Mouse (Mus musculus): ENCODE results near the gene Thbs2.

Thbs2 gene

DNA sequence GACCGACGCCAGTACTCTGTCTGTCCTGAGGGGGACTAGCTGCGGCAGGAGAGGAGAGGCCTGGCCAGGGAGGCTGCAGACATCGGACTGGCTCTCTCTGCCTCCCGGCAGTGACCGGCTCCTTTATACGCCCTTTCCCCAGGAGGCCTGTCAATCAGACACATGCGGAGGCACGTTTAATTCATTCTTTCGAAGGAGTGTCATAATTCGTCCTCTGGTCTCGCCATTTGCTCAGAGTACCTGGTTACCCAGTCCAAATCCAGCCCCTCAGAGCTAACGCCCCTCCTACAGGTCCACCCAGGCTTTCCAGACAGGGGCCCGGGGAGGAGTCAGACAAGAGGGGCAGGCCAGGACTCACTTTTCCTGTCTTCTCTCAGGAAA is at the start of gene Thbs2:
Gene Thbs2, minus strand, starts transcription at position 242 of the 381 bp plus-strand sequence.
- in situ Hi-C loops (cut with MboI, MseI): no loop called here

DNA sequence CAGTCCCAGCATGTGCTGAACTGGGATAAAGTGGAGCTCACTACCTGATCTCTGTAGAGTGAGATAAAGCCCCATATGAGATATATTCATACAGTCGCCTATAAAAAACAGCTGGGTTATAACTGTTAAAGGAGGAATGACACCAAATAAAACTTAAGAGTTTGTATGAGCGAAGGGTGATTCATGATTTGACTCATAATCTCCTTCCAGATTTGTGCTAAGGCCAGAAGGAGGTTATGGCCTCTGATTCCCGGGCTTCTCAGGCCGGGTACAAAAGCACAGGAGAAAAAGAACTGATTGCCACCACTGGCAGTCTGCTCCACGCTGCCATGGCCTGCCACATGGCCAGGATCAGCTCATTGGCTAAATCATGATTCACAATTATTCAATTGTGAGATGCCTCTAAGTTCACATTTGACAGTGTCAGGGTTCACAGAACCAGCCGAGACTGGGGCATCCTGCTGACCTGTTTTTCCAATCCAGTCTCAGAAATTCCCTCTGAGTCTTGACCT is 41.5 kb upstream of the Thbs2 start:
- in situ Hi-C loops (cut with MboI, MseI): no loop called here

DNA sequence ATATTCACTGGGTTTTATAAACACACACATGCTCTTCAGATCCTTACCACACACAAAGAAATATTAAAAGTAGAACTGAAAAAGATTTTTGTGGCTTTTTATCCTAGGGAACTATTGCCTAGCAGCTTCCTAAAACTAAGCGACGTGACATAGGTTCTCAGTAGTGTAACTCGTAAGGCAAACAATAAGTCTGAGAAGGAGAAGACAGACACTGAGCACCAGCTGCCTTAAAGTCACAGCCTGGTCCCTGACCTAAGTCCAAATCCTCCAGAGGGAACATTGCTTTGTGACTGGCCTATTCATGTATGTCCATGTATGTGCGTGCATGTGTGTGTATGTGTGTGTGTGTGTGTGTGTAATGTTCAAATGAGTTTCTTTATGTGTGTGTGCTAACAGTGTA is 40.3 kb upstream of the Thbs2 start:
- in situ Hi-C loops (cut with MboI, MseI): loop anchor here in 1 of 2 experiments (5.0 kb wide), 1 partner anchor 723 kb away; no protein-coding TSS in a partner anchor

DNA sequence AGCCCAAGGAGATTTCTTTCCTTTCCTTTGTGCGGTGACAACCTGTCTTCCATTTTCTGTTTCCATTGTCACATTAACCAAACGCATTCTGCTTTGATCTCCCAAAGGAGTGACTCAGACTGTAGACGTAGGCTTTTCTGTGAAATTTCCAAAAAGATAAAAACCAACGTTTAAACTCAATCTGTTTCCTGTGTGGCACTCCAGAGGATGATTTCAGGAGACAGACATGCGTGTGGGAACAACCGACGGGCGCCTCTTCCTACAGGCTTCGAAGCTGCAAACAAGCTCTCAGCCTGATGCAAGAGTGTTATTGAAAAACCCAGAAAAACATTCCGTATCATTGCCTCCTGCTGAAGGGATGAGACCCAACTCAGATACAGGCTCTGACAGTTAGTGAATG is 39.9 kb upstream of the Thbs2 start:
- in situ Hi-C loops (cut with MboI, MseI): loop anchor here in 1 of 2 experiments (5.0 kb wide), 1 partner anchor 723 kb away; no protein-coding TSS in a partner anchor

DNA sequence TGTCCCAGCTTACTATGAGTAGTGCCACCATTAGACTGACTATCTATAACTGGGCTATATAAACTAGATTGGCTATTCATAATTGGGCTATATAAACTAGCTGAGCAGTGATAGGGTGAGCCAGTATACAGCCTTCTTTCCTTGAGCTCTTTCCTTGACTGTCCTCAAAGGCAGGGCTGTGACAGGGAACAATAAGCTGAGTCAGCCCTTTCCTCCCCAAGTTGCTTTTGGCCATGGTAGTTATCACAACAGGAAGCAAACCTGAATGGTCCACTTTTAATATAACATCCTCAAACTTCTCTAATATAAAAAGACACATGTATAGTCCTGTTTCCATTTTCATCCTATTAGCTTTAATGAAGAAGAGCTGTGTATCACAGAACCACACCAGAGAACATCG is 39.0 kb upstream of the Thbs2 start:
- in situ Hi-C loops (cut with MboI, MseI): loop anchor here in 1 of 2 experiments (5.0 kb wide), 1 partner anchor 724 kb away; no protein-coding TSS in a partner anchor

DNA sequence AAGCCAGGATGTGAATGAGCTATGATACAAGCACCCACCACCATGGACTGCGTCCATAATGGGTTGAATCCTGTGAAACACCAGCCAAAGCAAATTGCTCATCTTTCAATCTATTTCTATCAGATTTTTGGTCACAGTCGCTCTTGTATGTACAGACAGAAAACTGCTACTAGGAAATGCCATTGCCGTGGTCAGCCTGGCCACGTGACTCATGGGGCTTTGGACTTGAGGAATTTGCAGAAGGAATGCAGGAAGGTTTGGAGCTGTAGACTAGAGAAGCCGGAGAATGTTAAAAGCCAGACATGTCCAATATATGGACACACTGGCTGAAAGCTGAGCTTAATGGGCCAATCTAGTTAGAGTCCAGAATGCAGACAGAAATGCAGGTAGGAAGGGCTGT is 36.6 kb upstream of the Thbs2 start:
- in situ Hi-C loops (cut with MboI, MseI): loop anchor here in 1 of 2 experiments (5.0 kb wide), 1 partner anchor 727 kb away; no protein-coding TSS in a partner anchor

DNA sequence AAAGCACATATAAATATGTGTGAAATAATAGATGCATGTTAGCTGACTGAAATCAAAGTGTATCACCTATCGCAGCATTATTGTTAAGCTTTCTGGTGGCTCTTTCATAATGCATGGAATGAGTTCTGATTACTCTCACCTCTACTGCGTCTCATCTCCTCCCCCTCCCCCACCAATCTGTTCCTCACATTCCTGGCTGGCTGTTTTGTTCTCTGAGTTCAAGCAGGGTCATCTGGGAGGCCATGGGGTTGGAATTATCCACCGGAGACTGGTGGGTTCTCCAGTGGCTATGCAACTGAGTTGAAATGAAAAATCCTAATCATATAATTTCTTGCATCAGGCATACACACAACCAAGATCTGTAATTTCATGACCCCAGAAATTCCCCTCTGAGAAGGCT is 33.4 kb upstream of the Thbs2 start:
- in situ Hi-C loops (cut with MboI, MseI): no loop called here

DNA sequence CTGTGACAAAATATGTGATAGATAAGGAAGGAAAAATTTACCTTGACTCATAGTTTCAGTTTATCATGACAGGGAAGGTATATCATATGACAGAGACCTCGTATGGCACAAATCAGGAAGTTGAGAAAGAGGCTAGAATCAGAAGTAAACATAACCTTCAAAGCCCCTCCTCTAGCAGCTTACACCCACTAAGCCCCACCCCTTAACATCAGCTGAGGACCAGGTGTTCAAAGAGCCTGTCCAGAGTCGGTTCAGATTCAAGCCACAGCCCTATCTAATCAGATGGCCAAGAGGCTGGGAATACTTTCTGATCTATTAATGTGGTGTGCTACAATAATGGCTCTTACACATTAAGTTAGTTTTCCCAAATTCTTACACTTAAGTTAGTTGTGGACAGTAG is 30.8 kb upstream of the Thbs2 start:
- in situ Hi-C loops (cut with MboI, MseI): loop anchor here in 1 of 2 experiments (5.0 kb wide), 1 partner anchor 43 kb away; no protein-coding TSS in a partner anchor

DNA sequence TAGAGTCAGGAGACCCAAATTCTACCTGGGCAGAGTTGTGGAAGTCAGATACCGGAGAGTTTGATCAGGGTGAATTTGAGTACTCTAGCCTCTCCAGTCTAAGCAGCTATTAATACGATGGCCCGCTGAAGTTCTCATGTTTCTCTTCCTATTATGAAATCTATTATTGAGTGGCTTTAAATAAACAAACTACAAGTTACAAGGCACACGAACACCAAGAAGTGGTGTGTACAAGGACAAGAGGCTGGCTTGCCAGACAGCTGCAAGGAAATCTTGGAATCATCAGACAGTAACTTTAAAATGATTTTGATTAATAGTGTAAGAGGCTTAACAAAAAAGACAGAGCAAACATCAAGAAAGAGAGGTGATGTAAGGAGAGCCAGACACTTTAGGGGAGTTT is 27.3 kb upstream of the Thbs2 start:
- in situ Hi-C loops (cut with MboI, MseI): loop anchor here in 1 of 2 experiments (5.0 kb wide), 1 partner anchor 46 kb away; no protein-coding TSS in a partner anchor

DNA sequence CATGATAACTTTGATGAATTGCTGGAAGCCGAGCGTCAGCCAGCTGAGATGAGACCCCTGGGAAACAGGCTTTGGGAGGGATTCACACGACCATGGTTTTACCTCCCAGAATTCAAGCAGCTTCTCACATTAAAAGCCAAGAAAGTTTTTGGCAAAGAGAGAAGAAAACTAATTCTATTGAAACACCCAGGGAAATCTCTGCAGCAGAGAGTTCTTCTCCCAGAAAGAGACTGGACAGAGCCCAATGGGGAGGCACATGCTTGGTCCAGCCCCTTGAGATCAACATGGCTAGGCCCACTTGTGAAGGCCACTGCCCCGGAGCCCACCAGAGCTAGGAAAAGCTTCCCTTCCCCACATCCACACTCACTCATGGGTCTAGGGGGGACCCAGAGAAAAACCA is 26.9 kb upstream of the Thbs2 start:
- in situ Hi-C loops (cut with MboI, MseI): loop anchor here in 1 of 2 experiments (5.0 kb wide), 1 partner anchor 46 kb away; no protein-coding TSS in a partner anchor

DNA sequence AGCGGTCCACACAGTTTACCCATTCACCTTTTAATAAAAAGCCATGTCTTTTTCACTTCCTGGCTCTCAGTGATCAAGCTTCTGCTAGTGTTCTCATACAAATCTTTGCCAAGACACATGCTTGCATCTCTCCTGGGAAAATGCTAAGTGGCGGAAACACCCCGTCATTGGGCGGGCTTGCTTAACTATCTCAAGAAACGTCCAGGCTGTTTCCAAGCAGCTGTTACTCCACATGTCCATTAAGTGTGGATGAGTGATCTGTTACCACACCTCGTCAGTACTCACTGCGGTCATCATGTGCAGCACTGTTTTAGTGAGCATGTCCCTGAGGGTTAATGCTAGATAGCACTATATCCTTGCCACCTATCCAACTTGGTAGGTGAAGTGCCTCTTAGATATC is 26.2 kb upstream of the Thbs2 start:
- in situ Hi-C loops (cut with MboI, MseI): loop anchor here in 1 of 2 experiments (5.0 kb wide), 1 partner anchor 47 kb away; no protein-coding TSS in a partner anchor

DNA sequence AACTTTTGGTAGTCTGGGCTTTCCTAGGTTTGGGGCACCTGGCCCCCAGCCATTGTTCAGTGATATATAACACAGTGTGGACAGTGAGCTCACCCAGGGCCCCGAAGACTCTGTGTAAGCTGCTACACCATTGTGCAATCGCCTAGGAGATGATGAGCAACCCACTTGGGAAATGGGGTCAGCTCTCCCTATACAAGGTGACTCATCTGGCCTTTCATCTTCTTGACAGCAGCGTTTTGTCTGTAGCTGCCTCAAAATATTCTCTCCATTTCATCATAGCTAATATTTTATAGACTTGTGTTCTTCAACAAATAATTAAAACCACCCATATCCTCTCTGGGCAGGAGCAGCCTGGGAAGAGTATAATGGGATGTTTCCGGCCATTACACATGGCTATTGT is 24.8 kb upstream of the Thbs2 start:
- in situ Hi-C loops (cut with MboI, MseI): no loop called here

DNA sequence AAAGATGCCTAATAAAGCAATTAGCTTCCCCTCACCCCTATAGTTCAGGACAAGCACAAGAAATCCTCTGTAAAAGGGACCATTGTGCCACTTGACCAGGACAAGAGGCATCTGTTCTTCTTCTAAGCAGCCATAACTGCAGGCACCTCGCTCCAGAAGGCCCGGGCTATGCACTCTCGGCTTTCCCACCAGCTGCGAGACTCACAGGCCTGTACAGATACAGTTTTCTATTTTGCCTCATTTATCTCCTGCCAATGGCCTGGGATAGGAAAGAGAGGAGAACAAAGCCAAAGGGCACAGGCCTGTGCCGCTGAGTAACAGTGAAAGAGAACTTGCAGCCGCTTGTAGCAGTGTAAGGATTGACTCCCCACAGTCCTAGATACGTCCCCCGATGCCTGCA is 20.7 kb upstream of the Thbs2 start:
- in situ Hi-C loops (cut with MboI, MseI): no loop called here

DNA sequence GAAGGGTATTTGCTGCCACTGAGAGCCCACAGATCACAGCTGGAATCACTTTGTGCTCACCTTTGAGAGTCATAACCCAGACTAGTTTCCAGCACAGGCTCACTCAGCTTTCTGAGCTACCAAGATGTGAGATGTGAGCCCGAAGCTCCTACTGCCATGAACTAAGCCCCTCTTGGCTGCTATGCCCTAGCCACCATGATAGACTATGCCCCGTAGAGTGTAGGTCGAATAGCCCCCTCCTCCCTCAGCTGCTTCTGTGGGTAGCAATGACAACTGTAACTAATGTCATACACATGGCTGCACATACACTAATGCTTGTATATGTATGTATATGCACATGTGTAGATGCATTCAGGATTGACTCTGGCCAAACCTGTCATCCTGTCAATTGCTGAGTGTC is 20.3 kb upstream of the Thbs2 start:
- in situ Hi-C loops (cut with MboI, MseI): no loop called here

DNA sequence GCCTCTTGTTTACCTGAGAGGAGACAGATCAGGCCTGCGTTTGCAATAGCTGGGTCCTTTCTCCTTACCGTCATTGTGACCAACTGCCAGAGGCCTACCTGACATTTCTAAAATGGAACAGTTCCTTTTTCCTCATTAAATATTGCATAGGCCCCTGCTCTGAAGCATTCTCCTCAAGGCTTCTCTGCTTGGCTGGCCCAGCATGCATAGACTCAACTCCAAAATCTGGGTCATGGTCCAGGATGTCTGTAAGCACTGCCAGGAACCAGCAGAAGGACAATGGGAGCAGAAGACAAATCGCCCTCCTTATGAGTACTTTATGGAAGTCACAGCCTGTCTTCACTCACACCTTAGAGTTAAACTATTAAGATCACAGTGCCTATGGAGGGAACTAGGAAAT is 17.7 kb upstream of the Thbs2 start:
- in situ Hi-C loops (cut with MboI, MseI): no loop called here

DNA sequence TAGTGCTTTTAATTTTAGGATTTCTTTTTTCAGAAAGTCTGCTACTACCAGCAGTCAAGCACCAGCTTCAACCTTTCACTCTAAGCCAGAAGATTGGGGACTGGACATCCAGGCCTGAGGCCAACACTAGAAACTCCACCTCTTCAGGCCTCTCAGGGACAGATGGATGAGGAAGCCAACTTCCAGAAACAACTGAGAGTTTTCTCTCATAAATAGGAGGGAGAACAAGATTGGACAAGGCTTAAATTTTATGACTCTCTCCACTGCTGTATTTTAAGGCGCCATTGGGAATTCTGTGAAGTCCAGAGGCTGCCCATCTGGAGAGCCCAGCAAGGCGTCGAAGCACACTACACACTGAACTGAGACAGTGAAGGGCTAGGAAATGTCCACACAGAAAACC is 17.0 kb upstream of the Thbs2 start:
- in situ Hi-C loops (cut with MboI, MseI): no loop called here

DNA sequence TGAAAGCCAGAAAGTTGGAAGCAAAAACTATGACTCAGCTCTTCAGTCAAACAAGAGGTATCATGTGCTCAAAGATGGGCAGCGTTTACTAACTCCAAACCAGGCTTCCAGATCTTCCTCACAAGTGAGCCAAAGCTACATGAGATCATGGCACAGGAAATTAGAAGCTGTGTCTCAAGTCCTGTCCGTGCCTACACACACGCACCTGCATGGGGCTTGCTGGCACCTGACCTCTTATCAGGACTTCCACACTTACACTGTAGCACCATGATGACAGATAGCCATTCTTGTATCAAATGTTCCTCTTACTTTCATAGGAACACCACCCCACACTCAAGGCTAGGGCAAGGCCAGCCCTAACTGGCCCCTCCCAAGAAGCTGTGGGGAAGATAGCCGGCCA is 12.0 kb upstream of the Thbs2 start:
- in situ Hi-C loops (cut with MboI, MseI): no loop called here

DNA sequence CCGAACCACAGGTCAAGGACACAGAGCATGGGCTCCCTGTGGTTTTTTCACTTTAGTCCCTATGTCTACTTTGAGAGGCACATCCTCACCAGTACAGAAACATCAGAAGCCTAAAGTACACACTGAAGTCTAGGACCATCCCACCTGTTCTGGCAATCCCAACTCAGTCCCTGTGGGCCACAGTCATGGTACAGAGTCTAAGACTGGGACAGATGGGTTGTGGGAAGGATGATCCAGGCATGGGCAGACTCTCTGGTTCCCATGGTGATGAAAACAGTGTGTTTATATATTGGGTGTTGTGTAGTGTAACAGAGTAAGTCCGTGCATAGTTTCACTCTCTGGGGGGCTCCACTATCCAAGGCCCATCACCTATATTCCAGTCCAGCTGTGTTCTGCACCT is 11.4 kb upstream of the Thbs2 start:
- in situ Hi-C loops (cut with MboI, MseI): no loop called here

DNA sequence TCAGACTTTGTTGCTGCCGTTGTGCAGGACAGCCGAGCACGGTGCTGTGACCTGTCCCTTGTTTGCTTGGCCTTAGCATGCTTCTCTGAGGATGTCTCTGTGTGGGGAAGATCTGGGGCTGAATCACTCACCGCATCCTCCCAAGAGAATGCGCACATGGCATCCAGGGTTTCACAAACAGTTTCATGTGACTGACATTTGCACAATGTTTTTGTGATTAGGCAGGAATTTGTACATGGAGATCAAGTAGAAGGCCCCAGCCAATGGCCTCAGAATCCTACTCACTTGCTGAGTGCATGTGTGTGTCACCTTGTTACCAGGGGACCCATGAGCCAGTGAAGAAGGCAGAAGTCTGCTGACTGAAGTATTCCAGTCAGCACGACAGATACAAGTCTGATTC is 9.7 kb upstream of the Thbs2 start:
- in situ Hi-C loops (cut with MboI, MseI): no loop called here

DNA sequence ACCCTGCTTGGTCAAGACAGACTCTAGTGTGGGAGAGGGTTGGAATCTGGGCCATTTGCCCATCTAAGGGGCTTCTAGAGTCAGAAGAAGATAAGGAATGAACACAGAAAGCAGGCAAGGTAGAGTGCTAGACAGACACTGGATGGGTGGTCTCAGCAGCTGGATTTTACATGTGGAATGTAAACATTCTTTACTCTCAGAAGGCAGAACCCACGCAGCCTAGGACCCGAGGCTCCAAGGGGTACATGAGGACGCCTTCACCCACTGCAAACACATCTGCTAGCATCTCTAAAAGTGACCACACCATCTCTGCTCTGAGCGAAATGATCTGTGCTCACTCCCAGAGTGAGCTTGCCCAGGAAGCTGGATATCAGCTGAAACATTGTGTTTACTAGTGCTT is 9.2 kb upstream of the Thbs2 start:
- in situ Hi-C loops (cut with MboI, MseI): no loop called here

DNA sequence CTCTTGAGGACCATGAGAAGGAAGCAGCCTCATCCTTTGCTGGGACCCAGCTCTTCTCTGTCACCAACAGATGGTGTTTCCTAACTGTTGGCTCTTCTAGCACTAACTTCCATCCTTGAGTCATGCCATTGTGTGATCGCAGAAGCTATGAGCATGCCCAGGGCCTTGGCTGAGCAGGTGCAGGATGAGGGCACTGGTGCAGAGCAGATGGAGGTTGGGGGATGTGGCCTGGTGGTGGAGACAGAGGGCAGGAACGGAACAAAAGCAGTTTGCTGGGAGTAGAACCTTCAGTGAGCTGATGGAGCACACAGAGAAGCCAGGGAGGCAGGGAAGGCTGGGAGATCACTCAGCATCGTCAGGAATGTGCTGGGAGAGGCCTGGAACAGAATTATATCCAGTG is 8.7 kb upstream of the Thbs2 start:
- in situ Hi-C loops (cut with MboI, MseI): no loop called here

DNA sequence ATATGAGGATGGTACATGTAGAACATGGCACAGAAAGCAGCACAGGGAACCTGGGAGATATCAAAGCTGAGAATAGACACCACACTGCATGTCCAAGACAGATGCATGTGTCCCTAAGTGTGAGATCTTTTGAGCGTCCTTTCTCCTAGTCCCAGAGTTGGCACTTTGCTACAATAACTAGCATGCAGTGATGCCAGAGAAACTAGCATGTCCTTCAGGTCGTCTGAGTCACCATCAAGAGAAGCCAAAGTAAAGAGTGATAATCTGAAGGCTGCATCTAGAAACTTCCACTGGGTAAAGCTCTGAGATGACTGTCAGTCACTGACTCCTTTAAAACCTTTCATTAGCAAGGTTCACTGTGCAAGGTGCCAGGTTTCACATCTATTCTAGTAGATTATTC is 7.9 kb upstream of the Thbs2 start:
- in situ Hi-C loops (cut with MboI, MseI): no loop called here

DNA sequence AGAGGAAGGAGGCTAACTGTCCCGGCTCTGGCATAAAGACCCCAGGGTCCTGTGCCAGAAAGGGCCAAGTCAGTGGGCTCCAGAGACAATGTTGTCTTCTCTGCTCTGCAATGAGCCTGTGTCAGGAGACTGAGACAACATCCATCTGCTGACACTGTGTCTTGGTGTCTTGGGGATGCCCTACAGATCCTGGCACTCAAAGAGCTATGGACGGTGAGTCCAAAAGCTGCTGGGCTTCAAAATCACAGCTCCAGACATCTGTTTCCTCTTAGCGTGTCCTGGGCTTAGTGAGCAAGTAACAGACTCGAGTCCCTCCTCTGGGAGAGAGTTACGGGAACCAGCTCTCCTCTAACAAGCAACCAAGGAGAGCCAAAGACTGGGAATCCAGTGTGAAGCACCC is 6.2 kb upstream of the Thbs2 start:
- in situ Hi-C loops (cut with MboI, MseI): no loop called here

DNA sequence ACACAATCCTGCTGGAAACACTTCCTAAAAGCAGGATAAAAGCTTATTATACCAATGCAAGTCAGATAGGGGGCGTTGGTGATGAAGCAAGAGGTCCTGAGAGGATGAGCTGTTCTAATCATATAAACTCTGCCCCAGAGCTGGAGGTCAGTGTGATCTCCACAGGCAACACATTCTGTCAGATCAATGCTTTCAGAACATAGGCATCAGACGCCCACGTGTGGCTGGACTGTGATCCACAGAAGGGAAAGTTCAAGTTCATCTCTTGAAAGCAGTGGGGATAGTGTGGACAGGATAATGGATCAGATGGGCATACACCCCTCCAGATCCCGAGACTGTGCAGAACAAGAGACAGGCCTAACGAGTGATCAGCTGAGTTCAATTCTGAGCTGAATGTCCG is 4.2 kb upstream of the Thbs2 start:
- in situ Hi-C loops (cut with MboI, MseI): no loop called here

Data from T-helper 17 cell (primary cell).